Mouse (Mus musculus): Measurements from ENCODE around the gene Trmt6.

The Trmt6 gene

DNA sequence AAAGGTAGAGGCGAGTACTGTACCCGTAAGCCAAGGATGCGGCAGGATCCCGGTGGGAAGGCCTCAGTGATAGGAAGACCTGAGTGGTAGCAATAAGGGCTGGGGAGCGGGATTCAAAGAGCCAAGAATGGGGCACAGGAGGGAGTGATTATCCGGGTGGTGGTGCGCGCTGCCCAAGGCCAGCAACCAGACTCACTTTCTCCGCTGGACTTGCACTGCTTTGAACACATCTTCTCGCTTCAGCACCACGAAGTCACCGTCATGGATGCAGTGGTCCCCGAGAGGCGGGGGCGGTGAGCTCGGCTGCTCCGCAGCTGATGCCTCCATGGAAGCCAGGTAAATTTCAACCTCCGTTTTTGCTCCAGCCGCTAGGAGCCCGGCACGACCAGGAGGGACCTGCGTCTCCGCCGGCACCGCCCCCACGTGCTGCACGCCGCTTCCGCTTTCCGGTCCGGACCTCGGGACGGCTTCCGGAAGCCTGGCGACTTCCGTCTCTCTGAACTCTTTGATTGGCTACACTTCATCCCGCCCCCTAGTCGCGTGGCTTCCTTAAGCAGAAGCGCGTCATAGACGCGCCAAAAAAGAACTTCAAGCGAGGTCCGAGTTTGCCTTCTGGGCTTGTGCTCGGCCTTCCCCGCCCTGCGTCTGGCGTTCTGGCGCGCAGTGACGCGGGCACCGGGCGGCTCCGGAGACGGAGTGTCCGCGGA is at the start of gene Trmt6, which contains the start of gene Mcm8:
Gene Trmt6, minus strand, starts transcription at position 448 of the 707 bp plus-strand sequence.
Gene Mcm8, plus strand, starts transcription at position 534 of the 707 bp plus-strand sequence.
- peak; percentile 99 for DNase-seq (ENCODE audit: low read depth, low spot score)

- DNase-seq (ENCODE audit: low read depth, low spot score): no peak
These were observed 47.5 kb upstream of the Trmt6 start for GRCm38 (mm10) chr2:132863325-132863724.

DNA sequence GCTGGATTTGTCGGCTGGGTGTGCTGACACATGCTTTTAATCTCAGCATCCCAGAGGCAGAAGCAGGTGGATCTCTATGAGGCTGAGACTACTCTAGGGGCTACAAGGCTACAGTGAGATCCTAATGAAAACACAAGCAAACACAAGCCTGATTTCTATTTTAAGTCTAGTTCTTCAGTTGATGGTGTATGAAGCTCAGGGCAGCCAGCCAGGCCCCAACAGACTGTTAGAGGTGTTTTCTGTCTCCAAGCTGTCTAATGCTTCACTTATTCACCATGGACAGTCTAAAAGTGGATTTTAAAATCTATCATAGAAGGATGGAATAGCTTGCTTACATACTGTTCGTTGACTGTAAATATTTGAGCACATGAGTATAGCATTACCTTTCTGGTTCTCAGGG is 45.6 kb upstream of the Trmt6 start:
- peak; percentile 46 for DNase-seq (ENCODE audit: low read depth, low spot score)

DNA sequence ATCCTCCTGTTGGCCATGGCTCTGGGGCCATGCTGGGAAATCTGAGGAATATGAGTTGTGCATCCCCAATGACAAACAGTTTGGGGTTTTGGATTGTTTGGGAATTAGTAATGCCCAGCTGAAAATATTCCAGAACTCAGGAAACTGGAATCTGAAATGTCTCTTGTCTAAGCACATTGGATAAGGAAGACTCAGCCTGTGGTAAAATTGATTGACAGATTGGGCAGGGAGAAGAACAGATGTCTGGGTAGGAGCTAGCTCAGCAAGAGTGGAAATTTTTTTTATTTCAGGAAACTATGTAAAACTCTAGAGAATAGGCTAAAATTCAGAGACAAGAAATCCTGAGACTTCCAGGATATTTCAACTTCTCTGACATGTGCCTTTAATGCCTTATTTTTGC is 44.6 kb upstream of the Trmt6 start:
- DNase-seq (ENCODE audit: low read depth, low spot score): peak; percentile 51

DNA sequence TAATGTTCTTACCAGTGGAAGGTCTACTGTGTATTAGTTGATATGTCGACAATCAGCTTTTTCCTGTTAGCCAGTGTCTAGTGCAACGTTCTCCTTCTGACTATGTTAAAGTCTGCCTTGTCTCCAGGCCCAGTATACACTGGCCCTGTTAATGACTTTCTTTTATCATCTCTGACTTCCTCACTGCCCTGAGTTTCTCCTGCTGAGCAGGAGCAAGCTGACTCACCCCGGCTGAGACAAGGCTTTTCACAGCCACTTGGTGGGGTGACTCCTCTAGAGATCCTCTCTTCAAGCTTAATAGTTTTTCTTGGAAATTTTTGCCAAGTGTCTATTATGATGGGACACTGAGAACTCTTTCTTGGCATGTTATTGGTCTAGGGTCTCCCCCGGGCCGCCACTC is 40.5 kb upstream of the Trmt6 start:
- peak; percentile 22 for DNase-seq (ENCODE audit: low read depth, low spot score)

DNA sequence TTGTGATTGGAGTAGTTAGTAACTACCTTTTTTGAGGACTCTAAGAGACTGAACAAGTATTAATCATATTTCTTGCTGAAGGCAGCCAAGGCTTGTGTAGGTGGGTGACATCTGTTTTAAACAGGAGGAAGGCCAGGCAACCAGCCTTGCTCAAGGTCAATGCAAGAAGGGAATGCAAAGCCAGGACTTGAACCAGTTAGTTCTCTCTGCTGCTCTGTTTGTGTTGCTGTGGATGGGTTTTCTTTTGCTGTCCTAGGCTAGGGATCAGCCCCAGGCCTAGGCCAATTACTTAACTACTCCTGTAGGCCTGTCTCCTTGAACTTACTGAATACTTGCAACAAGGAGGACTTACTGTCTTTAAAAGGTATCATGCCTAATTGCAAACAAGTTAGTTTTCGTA is 37.2 kb upstream of the Trmt6 start:
- peak; percentile 47 for DNase-seq (ENCODE audit: low read depth, low spot score)

- peak; percentile 46 for DNase-seq (ENCODE audit: low read depth, low spot score)
These were observed 33.3 kb upstream of the Trmt6 start for GRCm38 (mm10) chr2:132849141-132849540.

DNA sequence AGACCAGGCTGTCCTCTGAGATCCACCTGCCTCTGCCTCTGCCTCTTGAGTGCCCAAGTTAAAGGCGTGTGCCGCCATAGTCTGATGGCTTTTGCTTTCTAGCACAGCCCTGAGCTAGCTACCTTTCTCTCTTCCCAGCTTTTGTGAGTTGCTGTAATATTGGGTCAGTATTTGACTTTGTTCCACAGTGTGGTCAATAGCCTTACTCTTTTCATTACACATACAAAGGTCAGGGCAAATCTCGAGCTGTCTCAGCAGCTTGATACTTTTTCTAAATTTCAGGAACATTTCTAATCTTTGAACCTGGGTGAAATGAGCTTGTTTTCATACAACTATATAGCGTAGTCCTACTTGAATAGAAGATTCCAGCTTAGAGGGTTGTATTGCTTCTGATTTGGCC is 32.5 kb upstream of the Trmt6 start:
- no peak for DNase-seq (ENCODE audit: low read depth, low spot score)

- no peak for DNase-seq (ENCODE audit: low read depth, low spot score)
These were observed 31.7 kb upstream of the Trmt6 start for GRCm38 (mm10) chr2:132847581-132847980.

DNA sequence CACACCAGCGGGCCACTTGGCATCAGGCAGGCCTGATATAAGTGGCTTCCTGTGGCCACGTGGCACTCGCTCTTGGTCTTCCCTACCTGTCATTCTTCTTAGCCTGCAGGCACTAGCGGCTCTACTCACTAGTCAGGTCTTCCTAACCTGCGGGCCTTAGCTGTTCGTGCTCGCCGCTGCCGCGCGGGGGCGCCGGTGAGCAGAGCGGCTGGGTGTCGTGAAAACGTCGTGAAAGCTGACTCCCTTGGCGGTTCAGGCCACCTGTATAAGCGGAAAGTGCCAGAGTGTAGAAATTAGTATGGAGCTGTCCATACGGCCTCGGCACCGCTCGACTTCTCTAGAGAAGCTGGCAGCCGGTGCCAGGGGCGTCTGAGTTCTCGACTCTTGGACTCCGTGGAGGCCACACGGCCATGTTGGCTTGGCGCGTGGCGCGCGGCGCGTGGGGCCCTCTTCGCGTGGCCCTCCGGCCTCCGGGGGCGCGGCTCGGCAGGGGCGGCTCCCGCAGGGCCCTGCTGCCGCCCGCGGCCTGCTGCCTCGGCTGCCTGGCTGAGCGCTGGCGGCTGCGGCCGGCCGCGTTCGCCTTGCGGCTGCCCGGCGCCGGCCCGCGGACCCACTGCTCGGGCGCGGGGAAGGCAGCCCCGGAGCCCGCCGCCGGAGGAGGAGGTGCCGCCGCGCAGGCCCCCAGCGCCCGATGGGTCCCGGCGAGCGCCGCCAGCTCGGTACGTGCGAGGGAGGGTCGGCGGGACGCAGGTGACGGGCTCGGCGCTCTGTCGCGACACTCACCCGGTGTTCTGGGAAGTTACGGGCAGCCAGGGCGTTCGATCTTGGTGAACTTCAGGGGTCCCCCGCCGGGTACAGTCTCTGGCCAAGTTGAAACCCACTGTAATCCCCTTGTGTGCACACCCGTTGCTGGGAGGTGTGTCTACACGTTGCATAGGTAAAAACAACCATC is 30.8 kb upstream of the Trmt6 start, which contains the start of gene Crls1:
Gene Crls1, plus strand, starts transcription at position 260 of the 952 bp plus-strand sequence.
- DNase-seq (ENCODE audit: low read depth, low spot score): peak; percentile 98

GRCm38 (mm10) chr2:132841071-132841470 is 25.2 kb upstream of the Trmt6 start:
- DNase-seq (ENCODE audit: low read depth, low spot score): peak; percentile 11

GRCm38 (mm10) chr2:132802976-132803375 is 12.9 kb downstream of the Trmt6 start:
- no peak for DNase-seq (ENCODE audit: low read depth, low spot score)

- peak; percentile 47 for DNase-seq (ENCODE audit: low read depth, low spot score)
These were observed 21.7 kb downstream of the Trmt6 start for GRCm38 (mm10) chr2:132794204-132794586.

DNA sequence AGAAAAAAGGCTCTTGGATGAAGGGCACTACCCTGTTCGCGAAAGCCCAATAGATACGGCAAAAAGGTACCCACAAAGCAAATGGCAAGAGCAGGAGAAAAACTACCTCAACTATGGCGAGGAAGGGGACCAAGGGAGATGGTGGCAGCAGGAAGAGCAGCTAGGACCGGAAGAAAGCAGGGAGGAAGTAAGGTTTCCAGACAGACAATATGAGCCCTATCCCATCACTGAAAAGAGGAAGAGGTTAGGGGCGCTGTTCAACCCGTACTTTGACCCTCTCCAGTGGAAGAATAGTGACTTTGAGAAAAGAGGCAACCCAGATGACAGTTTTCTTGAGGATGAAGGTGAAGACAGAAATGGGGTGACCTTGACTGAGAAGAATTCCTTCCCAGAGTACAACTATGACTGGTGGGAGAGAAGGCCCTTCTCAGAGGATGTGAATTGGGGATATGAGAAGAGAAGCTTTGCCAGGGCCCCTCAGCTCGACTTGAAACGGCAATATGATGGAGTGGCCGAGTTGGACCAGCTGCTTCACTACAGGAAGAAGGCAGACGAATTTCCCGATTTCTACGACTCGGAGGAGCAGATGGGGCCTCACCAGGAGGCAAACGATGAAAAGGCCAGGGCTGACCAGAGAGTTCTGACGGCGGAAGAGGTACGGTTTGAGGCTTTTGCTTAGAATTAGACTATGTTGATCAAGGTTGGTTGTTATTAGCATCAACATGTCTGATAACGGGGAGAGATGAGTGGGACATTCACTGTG is 22.2 kb downstream of the Trmt6 start:
- peak; percentile 90 for DNase-seq (ENCODE audit: low read depth, low spot score)

GRCm38 (mm10) chr2:132784039-132784438 is 31.8 kb downstream of the Trmt6 start:
- peak; percentile 85 for DNase-seq (ENCODE audit: low read depth, low spot score)

GRCm38 (mm10) chr2:132781439-132782068 is 34.3 kb downstream of the Trmt6 start:
- peak; percentile 95 for DNase-seq (ENCODE audit: low read depth, low spot score)

GRCm38 (mm10) chr2:132780978-132781377 is 34.9 kb downstream of the Trmt6 start, which contains the start of gene Chgb:
TSS of gene Chgb (plus strand) at chr2:132781278.
- DNase-seq (ENCODE audit: low read depth, low spot score): no peak

- no peak for DNase-seq (ENCODE audit: low read depth, low spot score)
These were observed 45.0 kb downstream of the Trmt6 start for GRCm38 (mm10) chr2:132770822-132771221.

DNA sequence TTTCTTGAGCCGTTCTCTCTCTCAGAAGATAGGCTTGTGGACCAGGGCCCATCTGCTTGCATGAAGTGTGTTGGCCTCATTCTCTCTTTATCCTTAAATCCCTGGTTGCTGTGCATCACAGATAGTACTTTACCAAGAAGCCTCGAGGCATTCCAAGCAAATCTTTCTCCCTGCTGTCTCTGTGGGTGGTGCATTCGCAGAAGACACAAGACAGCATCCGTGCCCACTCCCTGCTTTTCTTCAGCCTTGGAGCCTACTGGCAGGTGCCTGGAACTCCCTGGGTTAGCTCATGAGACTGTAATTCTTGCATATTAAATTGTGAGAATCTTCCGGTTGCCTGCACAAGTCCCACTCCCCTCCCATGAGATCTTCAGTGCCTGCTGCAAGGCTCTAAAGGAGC is 57.9 kb downstream of the Trmt6 start:
- DNase-seq (ENCODE audit: low read depth, low spot score): peak; percentile 93
